Mouse (Mus musculus) CH12.LX (cell line): ENCODE measurements around the gene Enah. TPM values are rescaled to one million over a fixed set of nuclear protein-coding genes. Genes with fewer than 3 reads are reported as not detected.

Source experiments
- DNase-seq: peaks from one replicate; pipeline ENCODE4 v3.0.0-alpha.2; 2013; ENCODE audit errors: extremely low read depth
- H3K27ac ChIP-seq: 2 replicates; pipeline ENCODE4 v1.5.1; 2012; ENCODE audit warnings: low read depth, mild to moderate bottlenecking, control low read depth, moderate library complexity; ENCODE audit not compliant: insufficient read depth
- H3K27me3 ChIP-seq: replicated peaks from 2 replicates; pipeline ENCODE3; 2012; ENCODE audit warnings: inconsistent platforms
- H3K36me3 ChIP-seq, 2 experiments: replicated peaks in 1 of 2; 2 replicates each; pipeline versions ENCODE3 to v1.6.1; 2012; ENCODE audit warnings: inconsistent platforms in 1 of 2, low read length in 1 of 2, mild to moderate bottlenecking in 1 of 2, mixed read lengths in 1 of 2, moderate library complexity in 1 of 2; ENCODE audit not compliant: control insufficient read depth in 1 of 2, insufficient read depth in 1 of 2
- H3K4me1 ChIP-seq, 2 experiments: 2 replicates each; pipeline ENCODE4 v1.6.1; 2012; ENCODE audit warnings: inconsistent platforms in 1 of 2, moderate library complexity in 1 of 2; ENCODE audit not compliant: insufficient read depth in 2 of 2, control insufficient read depth in 1 of 2
- H3K4me2 ChIP-seq: 2 replicates; pipeline ENCODE4 v1.6.1; 2012; ENCODE audit warnings: low read depth, mild to moderate bottlenecking, control low read depth; ENCODE audit not compliant: poor library complexity, insufficient read depth, severe bottlenecking
- H3K4me3 ChIP-seq, 3 experiments: fragments of 150-350 bp in 1 of 3; sonication (generic) in 1 of 3; replicated peaks in 1 of 3; 2 replicates each; pipeline versions ENCODE3 to v1.5.1; 2011 to 2012; ENCODE audit warnings: low read depth in 2 of 3, low read length in 2 of 3, mild to moderate bottlenecking in 2 of 3, moderate library complexity in 2 of 3, control low read depth in 1 of 3, improper control_type of control experiment in 1 of 3, inconsistent platforms in 1 of 3, mixed read lengths in 1 of 3; ENCODE audit not compliant: poor library complexity in 1 of 3
- H3K79me2 ChIP-seq: replicated peaks from 2 replicates; pipeline ENCODE4 v1.6.1; 2012; ENCODE audit warnings: mild to moderate bottlenecking, moderate library complexity; ENCODE audit not compliant: control insufficient read depth, poor library complexity, insufficient read depth, severe bottlenecking; ENCODE audit errors: extremely low read depth
- H3K9ac ChIP-seq: 2 replicates; pipeline ENCODE4 v1.6.1; 2012; ENCODE audit warnings: low read depth, mild to moderate bottlenecking, control low read depth, moderate library complexity; ENCODE audit not compliant: insufficient read depth
- H3K9me3 ChIP-seq: replicated peaks from 2 replicates; pipeline ENCODE3; 2012; ENCODE audit warnings: low read length, inconsistent platforms, mixed read lengths
- BHLHE40 ChIP-seq: IDR thresholded peaks from 2 replicates; pipeline ENCODE4 v1.6.1; 2011; ENCODE audit warnings: mild to moderate bottlenecking, low read depth, low read length, improper control_type of control experiment
- CHD1 ChIP-seq: IDR thresholded peaks from 2 replicates; pipeline ENCODE4 v1.6.1; 2012; ENCODE audit warnings: low read depth, low read length, improper control_type of control experiment, inconsistent platforms
- CTCF ChIP-seq, 2 experiments: IDR thresholded peaks in 1 of 2; conservative IDR thresholded peaks in 1 of 2; 2 replicates each; pipeline ENCODE4 v1.5.1; 2011 to 2012; ENCODE audit warnings: low read depth in 2 of 2, low read length in 2 of 2, improper control_type of control experiment in 1 of 2, inconsistent platforms in 1 of 2, mild to moderate bottlenecking in 1 of 2, moderate library complexity in 1 of 2
- ELF1 ChIP-seq: IDR thresholded peaks from 2 replicates; pipeline ENCODE4 v1.6.1; 2014; ENCODE audit warnings: low read depth, mild to moderate bottlenecking, inconsistent platforms, low read length, improper control_type of control experiment
- EP300 ChIP-seq: IDR thresholded peaks from 2 replicates; pipeline ENCODE4 v1.6.1; 2011; ENCODE audit warnings: low read length, improper control_type of control experiment
- ETS1 ChIP-seq: conservative IDR thresholded peaks from 2 replicates; pipeline ENCODE4 v1.6.1; 2012; ENCODE audit warnings: low read depth, mild to moderate bottlenecking, inconsistent platforms, low read length, improper control_type of control experiment, moderate library complexity
- GABPA ChIP-seq: IDR thresholded peaks from 2 replicates; pipeline ENCODE4 v1.6.1; 2012; ENCODE audit warnings: low read depth, low read length, improper control_type of control experiment, inconsistent platforms; ENCODE audit not compliant: insufficient replicate concordance
- HCFC1 ChIP-seq: IDR thresholded peaks from 2 replicates; pipeline ENCODE4 v1.6.1; 2012; ENCODE audit warnings: low read depth, mild to moderate bottlenecking, inconsistent platforms, low read length, improper control_type of control experiment
- JUND ChIP-seq: conservative IDR thresholded peaks from 2 replicates; pipeline ENCODE4 v1.6.1; 2011; ENCODE audit warnings: low read depth, low read length, improper control_type of control experiment
- MAX ChIP-seq: IDR thresholded peaks from 2 replicates; pipeline ENCODE4 v1.6.1; 2011; ENCODE audit warnings: low read length, improper control_type of control experiment
- MEF2A ChIP-seq: IDR thresholded peaks from 2 replicates; pipeline ENCODE4 v1.6.1; 2014; ENCODE audit warnings: low read depth, mild to moderate bottlenecking, inconsistent platforms, low read length, improper control_type of control experiment, borderline replicate concordance
- MYC ChIP-seq: IDR thresholded peaks from 2 replicates; pipeline ENCODE4 v1.6.1; 2011; ENCODE audit warnings: low read depth, mild to moderate bottlenecking, improper control_type of control experiment, low read length
- NELFE ChIP-seq: IDR thresholded peaks from 2 replicates; pipeline ENCODE4 v1.6.1; 2011; ENCODE audit warnings: low read depth, low read length, improper control_type of control experiment
- NRF1 ChIP-seq: IDR thresholded peaks from 2 replicates; pipeline ENCODE4 v1.6.1; 2014; ENCODE audit warnings: low read depth, mild to moderate bottlenecking, inconsistent platforms, low read length, improper control_type of control experiment, moderate library complexity
- POLR2A ChIP-seq: IDR thresholded peaks from 2 replicates; pipeline ENCODE4 v1.6.1; 2011; ENCODE audit warnings: low read depth, mild to moderate bottlenecking, improper control_type of control experiment, low read length
- RAD21 ChIP-seq: IDR thresholded peaks from 2 replicates; pipeline ENCODE4 v1.6.1; 2011; ENCODE audit warnings: low read depth, mild to moderate bottlenecking, low read length, improper control_type of control experiment, moderate library complexity
- SMC3 ChIP-seq: IDR thresholded peaks from 2 replicates; pipeline ENCODE4 v1.6.1; 2011; ENCODE audit warnings: low read depth, low read length, improper control_type of control experiment
- UBTF ChIP-seq: IDR thresholded peaks from 2 replicates; pipeline ENCODE4 v1.6.1; 2012; ENCODE audit warnings: low read depth, mild to moderate bottlenecking, inconsistent platforms, low read length, improper control_type of control experiment, moderate library complexity
- ZC3H11A ChIP-seq: IDR thresholded peaks from 2 replicates; pipeline ENCODE4 v1.6.1; 2012; ENCODE audit warnings: low read depth, mild to moderate bottlenecking, inconsistent platforms, low read length, improper control_type of control experiment
- ZMIZ1 ChIP-seq: IDR thresholded peaks from 2 replicates; pipeline ENCODE4 v1.6.1; 2012; ENCODE audit warnings: low read depth, mild to moderate bottlenecking, inconsistent platforms, low read length, improper control_type of control experiment
- dilution Hi-C: fragments of 300-500 bp; cut with MboI; formaldehyde crosslinking; loops from 2 replicates; pipeline ENCODE4 v1.14.3; 2020; ENCODE audit warnings: low sequenced_read_pairs; ENCODE audit not compliant: extremely low pct_unique_long_range_greater_than_20kb, extremely low pct_ligation_motif_present
- in situ Hi-C: fragments of 300-500 bp; cut with MboI; formaldehyde crosslinking; loops from 3 replicates; pipeline ENCODE4 v1.14.3; 2019; ENCODE audit warnings: low sequenced_read_pairs, low pct_ligation_motif_present, low pct_unique_long_range_greater_than_20kb, mixed read lengths
- polyA plus RNA-seq: library from polyadenylated mRNA; unstranded; fragments of >175 nt; gene quantifications from 2 replicates; pipeline ENCODE4 v1.2.1, GENCODE M21; 2012; ENCODE audit warnings: low read depth; ENCODE audit not compliant: insufficient read length
- total RNA-seq, 2 experiments: library from RNA; depleted of rRNA; stranded (reverse); fragments of 300-350 nt in 1 of 2; fragments of >200 nt in 1 of 2; gene quantifications; 2 replicates each; pipeline ENCODE4 v1.2.3; 2012 to 2014

The Enah gene
- total and polyA plus RNA-seq, 3 experiments = 45.3 to 75.3 (median 72.6) TPM

- H3K4me1 ChIP-seq = peaks cover 6 to 46% of the 10 kb centered on the region in 2 experiments; a peak in 3 of 4 replicates
- no peak overlapping the region for H3K4me2 ChIP-seq
- in situ Hi-C loops = no loop called here
- DNase-seq = peak; percentile 66
- H3K4me3 ChIP-seq = no peak overlapping the region
- no peak overlapping the region for H3K27ac ChIP-seq
- H3K27me3 ChIP-seq = no peaks in the 10 kb centered on the region
- H3K36me3 ChIP-seq = peaks cover 0 to 16% of the 10 kb centered on the region in 2 experiments
- no peak overlapping the region for H3K9ac ChIP-seq
- H3K9me3 ChIP-seq = no peaks in the 10 kb centered on the region
- dilution Hi-C loops = no loop called here
- H3K79me2 ChIP-seq = peaks cover 21% of the 10 kb centered on the region
- TF ChIP-seq POLR2A = no peak
- no peak for TF ChIP-seq JUND
- no peak for TF ChIP-seq CHD1
- no peak for TF ChIP-seq BHLHE40
- TF ChIP-seq MYC = no peak
- no peak for TF ChIP-seq NRF1
- no peak for TF ChIP-seq UBTF
- TF ChIP-seq NELFE = no peak
- no peak for TF ChIP-seq ZC3H11A
- no peak for TF ChIP-seq HCFC1
- TF ChIP-seq MAX = no peak
- TF ChIP-seq GABPA = no peak
- TF ChIP-seq CTCF (conservative IDR thresholded peaks at IDR 0.05 in 1 of 2, IDR thresholded peaks at IDR 0.05 in 1 of 2; ENCODE audit: low read depth in 2 of 2, low read length in 2 of 2) = no peak
- peak; percentile 26; the same call in 1 of the 2 replicates for TF ChIP-seq ELF1
- no peak for TF ChIP-seq SMC3
- no peak for TF ChIP-seq EP300
- TF ChIP-seq ETS1 = peak; percentile 53
- TF ChIP-seq RAD21 = no peak
- TF ChIP-seq ZMIZ1 = no peak
- peak; percentile 63; the same call in 1 of the 2 replicates for TF ChIP-seq MEF2A
These were observed 44.3 kb downstream of the Enah start for GRCm38 (mm10) chr1:181975510-181975909.

DNA sequence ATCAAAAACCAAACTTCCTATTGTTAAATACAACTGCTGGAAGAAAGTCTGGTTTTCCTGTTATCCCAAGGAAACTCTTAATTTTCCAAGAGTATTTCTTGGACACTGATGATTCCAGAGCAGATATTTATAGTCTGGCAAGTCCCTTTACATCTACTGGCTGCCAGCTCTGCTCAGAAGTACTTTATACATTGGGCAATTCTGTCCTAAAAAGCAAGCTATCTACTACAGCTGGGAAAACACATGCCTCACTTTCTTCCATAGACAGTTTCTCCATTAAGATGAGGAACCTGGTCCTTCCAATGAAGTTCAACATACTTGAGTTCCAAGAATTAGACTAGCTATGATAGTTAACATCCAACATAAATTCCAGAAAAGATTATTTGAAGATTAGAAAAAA is 44.9 kb downstream of the Enah start:
- in situ Hi-C loops = no loop called here
- TF ChIP-seq EP300 (no peak), NRF1 (no peak)
- Histone ChIP-seq H3K4me3 (no peak overlapping the region), H3K79me2 (peaks cover 21% of the 10 kb centered on the region), H3K27ac (no peak overlapping the region), H3K36me3 (peaks cover 0 to 11% of the 10 kb centered on the region in 2 experiments), H3K9me3 (no peaks in the 10 kb centered on the region), H3K4me1 (peaks cover 6 to 46% of the 10 kb centered on the region in 2 experiments; a peak in 3 of 4 replicates), H3K27me3 (no peaks in the 10 kb centered on the region), H3K9ac (no peak overlapping the region), H3K4me2 (no peak overlapping the region)
- dilution Hi-C loops = no loop called here
- no peak for DNase-seq
